Mouse (Mus musculus) cerebellum, adult 2 months (tissue): Measurements from ENCODE around the gene Mcemp1.

Experiments used
- CTCF ChIP-seq: fragments of 200-500 bp; IDR thresholded peaks from 2 replicates; pipeline ENCODE4 v1.5.1; 2011; ENCODE audit warnings: low read depth, mild to moderate bottlenecking, control low read depth, low read length, moderate library complexity, borderline replicate concordance; ENCODE audit not compliant: insufficient read depth
- POLR2A ChIP-seq: fragments of 200-500 bp; IDR thresholded peaks from 2 replicates; pipeline ENCODE4 v1.6.1; 2011; ENCODE audit warnings: low read length, control low read depth, borderline replicate concordance; ENCODE audit not compliant: insufficient read depth

DNA sequence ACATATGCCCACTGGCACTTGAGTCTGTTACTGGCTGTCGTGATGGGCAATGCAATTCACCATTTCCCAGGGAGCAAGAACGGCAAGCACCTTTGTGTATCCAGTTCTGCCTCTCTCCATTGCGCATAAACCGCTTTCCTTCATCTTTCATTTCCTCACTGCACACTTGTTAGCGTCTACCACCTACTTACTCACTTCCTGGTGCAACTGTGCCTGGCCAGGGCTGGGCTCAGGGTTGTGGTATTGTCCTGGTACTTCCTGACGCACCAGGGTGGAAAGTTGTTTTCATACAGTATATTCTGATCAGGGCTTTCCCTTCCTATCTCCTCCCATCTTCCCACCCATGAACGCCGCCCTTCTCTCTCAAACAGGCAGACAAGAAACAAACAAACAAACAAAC is 4.7 kb upstream of the Mcemp1 start:
- no peak for TF ChIP-seq CTCF
- TF ChIP-seq POLR2A = no peak
